In genomic region chr6:137071466-137071865, GRCm38 (mm10) we compare ENCODE assay signal across 34 mouse cellular contexts.
"Had no signal": no experiment of that assay in that cellular context is flagged by ENCODE, and none has a peak within 500 bp of the region (broad histone marks: within the 10 kb centered on the region; RNA-seq: fewer than 3 reads in every experiment).

No protein-coding gene starts in this region.

- H3K4me1 ChIP-seq: heart, embryonic 12.5 days; heart, embryonic 15.5 days; hindbrain, embryonic 12.5 days; hindbrain, embryonic 13.5 days; hindbrain, embryonic 15.5 days; intestine, embryonic 15.5 days had no signal

- H3K27me3 ChIP-seq: heart, embryonic 12.5 days; heart, embryonic 15.5 days; hindbrain, embryonic 12.5 days; hindbrain, embryonic 13.5 days; hindbrain, embryonic 15.5 days; intestine, embryonic 15.5 days; kidney, embryonic 15.5 days had no signal

- H3K9ac ChIP-seq: heart, embryonic 12.5 days; heart, embryonic 13.5 days; heart, embryonic 15.5 days; hindbrain, embryonic 12.5 days; hindbrain, embryonic 13.5 days; hindbrain, embryonic 14.5 days; hindbrain, embryonic 15.5 days; intestine, embryonic 15.5 days; kidney, embryonic 15.5 days had no signal

- H3K9me3 ChIP-seq: heart, embryonic 12.5 days; heart, embryonic 13.5 days; heart, embryonic 15.5 days; hindbrain, embryonic 10.5 days; hindbrain, embryonic 12.5 days; hindbrain, embryonic 13.5 days; hindbrain, embryonic 15.5 days; intestine, embryonic 15.5 days; kidney, embryonic 15.5 days had no signal

- ATAC-seq: hindbrain, embryonic 16.5 days; hindbrain, postnatal 0 days; inflammation-experienced regulatory T-cells, adult 6 months; intestine, embryonic 15.5 days; intestine, embryonic 16.5 days; intestine, postnatal 0 days had no signal

- H3K36me3 ChIP-seq: heart, embryonic 12.5 days; heart, embryonic 13.5 days; heart, embryonic 15.5 days; hindbrain, embryonic 10.5 days; hindbrain, embryonic 12.5 days; hindbrain, embryonic 13.5 days; hindbrain, embryonic 15.5 days; intestine, embryonic 15.5 days; kidney, embryonic 15.5 days had no signal

- DNase-seq: heart, adult 2 months; heart, postnatal 10 days; heart, postnatal 14 days; heart, postnatal 4 days; kidney, adult 11 months; kidney, adult 18-20 months; kidney, adult 2 months; kidney, adult 8-10 months; kidney, adult 9 months; kidney, postnatal 10 days; kidney, postnatal 14 days; kidney, postnatal 25 days; kidney, postnatal 36 days; kidney, postnatal 4 days; layer of hippocampus, adult 9-11 months; layer of hippocampus, postnatal 36 days had no signal

- H3K27ac ChIP-seq: heart, adult 2 months; heart, embryonic 13.5 days; heart, embryonic 15.5 days; hindbrain, embryonic 10.5 days; hindbrain, embryonic 12.5 days; hindbrain, embryonic 13.5 days; hindbrain, embryonic 14.5 days; hindbrain, embryonic 15.5 days; hindbrain, postnatal 0 days; intestine, embryonic 15.5 days; kidney, embryonic 15.5 days; kidney, postnatal 0 days; layer of hippocampus, adult 2 months had no signal

- H3K4me2 ChIP-seq: heart, embryonic 11.5 days; heart, embryonic 12.5 days; heart, embryonic 13.5 days; heart, embryonic 15.5 days; hindbrain, embryonic 12.5 days; hindbrain, embryonic 13.5 days; hindbrain, embryonic 14.5 days; hindbrain, embryonic 15.5 days; intestine, embryonic 15.5 days; kidney, embryonic 15.5 days had no signal

- H3K4me3 ChIP-seq: heart, adult 2 months; heart, embryonic 12.5 days; heart, embryonic 13.5 days; heart, embryonic 15.5 days; hindbrain, embryonic 10.5 days; hindbrain, embryonic 12.5 days; hindbrain, embryonic 13.5 days; hindbrain, embryonic 15.5 days; intestine, embryonic 15.5 days; kidney, embryonic 15.5 days; layer of hippocampus, adult 2 months had no signal
